In the genomic region with DNA sequence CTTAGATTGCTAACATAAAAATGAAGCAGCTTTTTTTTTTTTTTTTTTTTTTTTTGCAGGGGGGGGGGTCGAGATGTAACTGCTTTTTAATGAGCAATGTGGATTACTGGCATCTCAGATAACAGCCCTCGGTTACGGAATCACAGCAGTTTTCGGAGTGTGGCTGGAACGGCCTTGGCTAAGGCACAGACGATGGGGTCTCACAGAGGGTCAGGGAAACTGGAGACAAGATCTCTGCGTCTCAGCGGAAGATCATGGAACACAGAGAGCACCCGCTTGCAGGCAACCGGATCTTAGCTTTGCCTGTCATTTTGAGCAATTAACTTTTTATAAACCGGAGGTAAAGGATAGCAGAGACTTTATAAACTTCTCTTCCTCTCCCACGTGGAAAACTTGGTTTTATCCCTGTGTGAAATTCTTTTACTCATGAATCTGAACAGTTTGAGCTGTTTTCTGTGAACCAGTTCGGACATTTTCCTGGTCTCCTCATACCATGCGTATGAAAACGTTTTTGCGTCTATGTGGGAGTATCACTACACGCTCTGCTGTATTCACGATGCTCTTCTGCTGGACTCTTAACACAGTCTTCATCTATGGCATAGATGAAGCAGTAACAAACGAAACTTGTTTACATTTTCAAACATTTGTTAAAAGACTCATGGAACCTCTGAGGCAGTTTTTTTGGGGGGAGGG, we compare ENCODE assay signal across 11 mouse cellular contexts.
DNase-seq lines count a peak whose midpoint lies in the region; ATAC-seq lines count a peak whose summit lies in the region.
"Had no signal": no experiment of that assay in that cellular context is flagged by ENCODE, and none has a peak within 500 bp of the region (broad histone marks: within the 10 kb centered on the region; RNA-seq: fewer than 3 reads in every experiment).

No protein-coding gene starts in this region.

- peak overlapping the region; percentile 40 for H3K4me2 ChIP-seq in kidney, embryonic 16.5 days (replicated peaks; ENCODE audit: low read depth, low read length)
- peak overlapping the region; percentile 24; the same call in 1 of the 2 replicates for H3K4me2 ChIP-seq in embryonic facial prominence, embryonic 12.5 days (replicated peaks)
- H3K4me2 ChIP-seq in midbrain, embryonic 13.5 days (replicated peaks), result peak overlapping the region; percentile 50; the same call in 1 of the 2 replicates

- WGBS in kidney, embryonic 16.5 days, result 34% methylated on average over 19 of the region's 19 CpGs
- 45% methylated on average over 19 of the region's 19 CpGs for WGBS in embryonic facial prominence, embryonic 12.5 days
- 56% methylated on average over 19 of the region's 19 CpGs for WGBS in midbrain, embryonic 13.5 days

- H3K4me1 ChIP-seq in kidney, embryonic 16.5 days (ENCODE audit: insufficient read depth, low read length), result no peaks in the 10 kb centered on the region
- H3K4me1 ChIP-seq in embryonic facial prominence, embryonic 12.5 days, result peaks cover 12% of the 10 kb centered on the region
- peaks cover 16% of the 10 kb centered on the region for H3K4me1 ChIP-seq in midbrain, embryonic 13.5 days (replicated peaks)

- DNase-seq in kidney, adult 9 months, result no peak
- peak; percentile 17 for DNase-seq in embryo, embryonic 10.5 days (ENCODE audit: low spot score)
- no peak for DNase-seq in neural tube, embryonic 10.5 days (ENCODE audit: extremely low spot score, low spot score)
- no peak for DNase-seq in gastrocnemius, postnatal 4 days (ENCODE audit: low spot score in 2 of 2)
- DNase-seq: cerebellum, adult 2 months; gastrocnemius, postnatal 36 days; liver had no signal

- H3K27me3 ChIP-seq in kidney, embryonic 16.5 days (ENCODE audit: insufficient read depth, low read length), result no peaks in the 10 kb centered on the region
- H3K27me3 ChIP-seq in embryonic facial prominence, embryonic 12.5 days, result no peaks in the 10 kb centered on the region
- H3K27me3 ChIP-seq in midbrain, embryonic 13.5 days, result peaks cover 69% of the 10 kb centered on the region
- H3K27me3 ChIP-seq: neural tube, embryonic 13.5 days had no signal

- peak overlapping the region; percentile 26 for H3K4me3 ChIP-seq in kidney, embryonic 16.5 days (ENCODE audit: low read length)
- H3K4me3 ChIP-seq in embryonic facial prominence, embryonic 12.5 days, result no peak overlapping the region
- H3K4me3 ChIP-seq in midbrain, embryonic 13.5 days (replicated peaks), result no peak overlapping the region
- H3K4me3 ChIP-seq: neural tube, embryonic 13.5 days had no signal

- no peak overlapping the region for H3K27ac ChIP-seq in kidney, embryonic 16.5 days (ENCODE audit: low read length)
- no peak overlapping the region for H3K27ac ChIP-seq in embryonic facial prominence, embryonic 12.5 days
- H3K27ac ChIP-seq in midbrain, embryonic 13.5 days, result no peak overlapping the region
- H3K27ac ChIP-seq: neural tube, embryonic 13.5 days had no signal

- no peaks in the 10 kb centered on the region for H3K36me3 ChIP-seq in kidney, embryonic 16.5 days (ENCODE audit: insufficient read depth, low read length)
- no peaks in the 10 kb centered on the region for H3K36me3 ChIP-seq in embryonic facial prominence, embryonic 12.5 days
- H3K36me3 ChIP-seq in midbrain, embryonic 13.5 days, result no peaks in the 10 kb centered on the region
- H3K36me3 ChIP-seq: neural tube, embryonic 13.5 days had no signal

- ATAC-seq in kidney, embryonic 16.5 days (ENCODE audit: low FRiP score, low TSS enrichment), result no peak
- ATAC-seq in embryonic facial prominence, embryonic 12.5 days (ENCODE audit: insufficient number of reproducible peaks, insufficient read depth, low FRiP score, low TSS enrichment), result no peak
- ATAC-seq in midbrain, embryonic 13.5 days, result no peak

- H3K9ac ChIP-seq in kidney, embryonic 16.5 days (replicated peaks; ENCODE audit: low read length), result no peak overlapping the region
- no peak overlapping the region for H3K9ac ChIP-seq in embryonic facial prominence, embryonic 12.5 days
- no peak overlapping the region for H3K9ac ChIP-seq in midbrain, embryonic 13.5 days (replicated peaks)
- H3K9ac ChIP-seq: neural tube, embryonic 13.5 days had no signal

- peaks cover 4% of the 10 kb centered on the region; the same call in 1 of the 2 replicates for H3K9me3 ChIP-seq in kidney, embryonic 16.5 days (ENCODE audit: low read length)
- no peaks in the 10 kb centered on the region for H3K9me3 ChIP-seq in embryonic facial prominence, embryonic 12.5 days
- H3K9me3 ChIP-seq in midbrain, embryonic 13.5 days, result peaks cover 3% of the 10 kb centered on the region; the same call in 1 of the 2 replicates
- H3K9me3 ChIP-seq: neural tube, embryonic 13.5 days had no signal
